In genomic region chr7:132806926-132807857, GRCm38 (mm10) we compare ENCODE assay signal across 8 mouse cellular contexts. TPM values are rescaled to one million over a fixed set of nuclear protein-coding genes. Genes with fewer than 3 reads are reported as not detected.
DNase-seq lines count a peak whose midpoint lies in the region; ATAC-seq lines count a peak whose summit lies in the region.

No protein-coding gene starts in this region.

- no peak overlapping the region for H3K4me3 ChIP-seq in embryonic facial prominence, embryonic 10.5 days
- no peak overlapping the region for H3K4me3 ChIP-seq in hindbrain, embryonic 13.5 days
- H3K4me3 ChIP-seq in limb, embryonic 12.5 days (replicated peaks), result no peak overlapping the region
- H3K4me3 ChIP-seq in midbrain, embryonic 16.5 days (ENCODE audit: low read depth, low read length), result no peak overlapping the region

- H3K9ac ChIP-seq in hindbrain, embryonic 13.5 days, result peak overlapping the region; percentile 58
- no peak overlapping the region; the same call in none of the 2 replicates for H3K9ac ChIP-seq in limb, embryonic 12.5 days (replicated peaks)
- H3K9ac ChIP-seq in midbrain, embryonic 16.5 days (ENCODE audit: low read depth, low read length), result 0 out of 2 replicates have a peak overlapping the region, but pooled peaks have one; percentile 23

- 61% methylated on average over 13 of the region's 13 CpGs for WGBS in embryonic facial prominence, embryonic 10.5 days
- 63% methylated on average over 13 of the region's 13 CpGs for WGBS in hindbrain, embryonic 13.5 days
- 71% methylated on average over 13 of the region's 13 CpGs for WGBS in limb, embryonic 12.5 days
- 45% methylated on average over 13 of the region's 13 CpGs for WGBS in midbrain, embryonic 16.5 days

- H3K4me1 ChIP-seq in embryonic facial prominence, embryonic 10.5 days, result peaks cover 82% of the 10 kb centered on the region
- H3K4me1 ChIP-seq in hindbrain, embryonic 13.5 days (replicated peaks), result peaks cover 83% of the 10 kb centered on the region
- H3K4me1 ChIP-seq in limb, embryonic 12.5 days (replicated peaks), result peaks cover 83% of the 10 kb centered on the region
- H3K4me1 ChIP-seq in midbrain, embryonic 16.5 days (ENCODE audit: control insufficient read depth, insufficient read depth, low read length), result peaks cover 55% of the 10 kb centered on the region

- no peak overlapping the region for H3K4me2 ChIP-seq in hindbrain, embryonic 13.5 days
- peak overlapping the region; percentile 8; the same call in 1 of the 2 replicates for H3K4me2 ChIP-seq in limb, embryonic 12.5 days
- H3K4me2 ChIP-seq in midbrain, embryonic 16.5 days (ENCODE audit: low read length), result no peak overlapping the region

- no peaks in the 10 kb centered on the region for H3K27me3 ChIP-seq in embryonic facial prominence, embryonic 10.5 days (replicated peaks; ENCODE audit: low read depth, poor library complexity, severe bottlenecking)
- H3K27me3 ChIP-seq in hindbrain, embryonic 13.5 days, result no peaks in the 10 kb centered on the region
- H3K27me3 ChIP-seq in limb, embryonic 12.5 days, result no peaks in the 10 kb centered on the region
- no peaks in the 10 kb centered on the region for H3K27me3 ChIP-seq in midbrain, embryonic 16.5 days (ENCODE audit: control insufficient read depth, insufficient read depth, low read depth, low read length)

- peak overlapping the region; percentile 84 for H3K27ac ChIP-seq in embryonic facial prominence, embryonic 10.5 days (replicated peaks)
- peak overlapping the region; percentile 83 for H3K27ac ChIP-seq in hindbrain, embryonic 13.5 days
- peak overlapping the region; percentile 86 for H3K27ac ChIP-seq in limb, embryonic 12.5 days
- H3K27ac ChIP-seq in midbrain, embryonic 16.5 days (ENCODE audit: low read length), result peak overlapping the region; percentile 61

- peak; percentile 82 for DNase-seq in right cerebral cortex, adult 18-20 months
- DNase-seq in right cerebral cortex, postnatal 4 days, result no peak
- no peak for DNase-seq in embryonic facial prominence, embryonic 10.5 days (ENCODE audit: low spot score)
- no peak for DNase-seq in thymus, postnatal 36 days
- DNase-seq in layer of hippocampus, adult 8-10 months (ENCODE audit: low spot score in 2 of 2), result no peak

- peaks cover 15% of the 10 kb centered on the region for H3K36me3 ChIP-seq in embryonic facial prominence, embryonic 10.5 days (replicated peaks)
- no peaks in the 10 kb centered on the region for H3K36me3 ChIP-seq in hindbrain, embryonic 13.5 days
- peaks cover 1% of the 10 kb centered on the region; the same call in 1 of the 2 replicates for H3K36me3 ChIP-seq in limb, embryonic 12.5 days
- no peaks in the 10 kb centered on the region for H3K36me3 ChIP-seq in midbrain, embryonic 16.5 days (ENCODE audit: control insufficient read depth, insufficient read depth, low read length)

- no peaks in the 10 kb centered on the region for H3K9me3 ChIP-seq in embryonic facial prominence, embryonic 10.5 days
- no peaks in the 10 kb centered on the region for H3K9me3 ChIP-seq in hindbrain, embryonic 13.5 days
- no peaks in the 10 kb centered on the region for H3K9me3 ChIP-seq in limb, embryonic 12.5 days
- no peaks in the 10 kb centered on the region for H3K9me3 ChIP-seq in midbrain, embryonic 16.5 days (replicated peaks; ENCODE audit: control insufficient read depth, low read length, poor library complexity, severe bottlenecking)

- ATAC-seq in hindbrain, embryonic 13.5 days (ENCODE audit: low FRiP score), result no peak
- no peak for ATAC-seq in limb, embryonic 12.5 days (ENCODE audit: insufficient number of reproducible peaks, insufficient read depth, low FRiP score, low TSS enrichment, low read depth)
- 0 out of 2 replicates have a peak, but pooled peaks have one; percentile 12 for ATAC-seq in midbrain, embryonic 16.5 days

RNA-seq across cellular contexts. Expression of gene Fam53b, which starts 6.5 kb away (rescaled TPM):
- 29.4 and 29.9 TPM in 2 replicates for polyA plus RNA-seq in embryonic facial prominence, embryonic 10.5 days (2016; fragmentation: Nextera tagmentation; extraction: Ambion mirVana)
- 16.9 and 19.3 TPM in 2 replicates for polyA plus RNA-seq in hindbrain, embryonic 13.5 days (2015; fragmentation: Nextera tagmentation; extraction: Ambion mirVana)
- 27.7 and 29.8 TPM in 2 replicates for polyA plus RNA-seq in limb, embryonic 12.5 days (2016; fragmentation: Nextera tagmentation; extraction: Ambion mirVana)
- 13.2 and 13.6 TPM in 2 replicates for polyA plus RNA-seq in midbrain, embryonic 16.5 days (2015; fragmentation: Nextera tagmentation; extraction: Ambion mirVana)
- total RNA-seq in layer of hippocampus, adult 8-10 months (2022), result 10 to 100 TPM; 48.8 to 61.1 (median 54.6) TPM

RNA-seq across cellular contexts. Expression of gene Eef1akmt2, which starts 45.3 kb away (rescaled TPM):
- 71.0 and 72.1 TPM in 2 replicates for polyA plus RNA-seq in embryonic facial prominence, embryonic 10.5 days (2016; fragmentation: Nextera tagmentation; extraction: Ambion mirVana)
- polyA plus RNA-seq in hindbrain, embryonic 13.5 days (2015; fragmentation: Nextera tagmentation; extraction: Ambion mirVana), result 92.4 and 92.9 TPM in 2 replicates
- 78.1 and 80.3 TPM in 2 replicates for polyA plus RNA-seq in limb, embryonic 12.5 days (2016; fragmentation: Nextera tagmentation; extraction: Ambion mirVana)
- polyA plus RNA-seq in midbrain, embryonic 16.5 days (2015; fragmentation: Nextera tagmentation; extraction: Ambion mirVana), result 91.7 and 94.3 TPM in 2 replicates
- total RNA-seq in layer of hippocampus, adult 8-10 months (2022), result 10 to 100 TPM; 29.3 to 36.5 (median 35.4) TPM

RNA-seq across cellular contexts. Expression of gene Abraxas2, which starts 51.8 kb away (rescaled TPM):
- 32.1 and 34.3 TPM in 2 replicates for polyA plus RNA-seq in embryonic facial prominence, embryonic 10.5 days (2016; fragmentation: Nextera tagmentation; extraction: Ambion mirVana)
- 38.7 and 41.2 TPM in 2 replicates for polyA plus RNA-seq in hindbrain, embryonic 13.5 days (2015; fragmentation: Nextera tagmentation; extraction: Ambion mirVana)
- polyA plus RNA-seq in limb, embryonic 12.5 days (2016; fragmentation: Nextera tagmentation; extraction: Ambion mirVana), result 40.4 and 40.8 TPM in 2 replicates
- polyA plus RNA-seq in midbrain, embryonic 16.5 days (2015; fragmentation: Nextera tagmentation; extraction: Ambion mirVana), result 37.4 and 38.6 TPM in 2 replicates
- 10 to 100 TPM; 27.3 to 32.3 (median 29.8) TPM for total RNA-seq in layer of hippocampus, adult 8-10 months (2022)
